Mouse (Mus musculus) spleen, postnatal 36 days (tissue): ENCODE measurements around the gene Mapk8ip2.
A peak's percentile ranks its signal among the peaks of the same experiment; 100 is the strongest.

ENCODE experiments used
- DNase-seq, 2 experiments: peaks; one replicate each; pipeline ENCODE4 v3.0.0; 2022; ENCODE audit warnings: low spot score in 2 of 2, mixed read lengths in 1 of 2

Mapk8ip2 gene

GRCm38 (mm10) chr15:89452906-89453864 lies 528 bp upstream of the Mapk8ip2 start:
- no peak for DNase-seq

GRCm38 (mm10) chr15:89454857-89455256 lies 1.1 kb downstream of the Mapk8ip2 start:
- DNase-seq = no peak

- no peak for DNase-seq
Measured at GRCm38 (mm10) chr15:89455642-89456041, 1.9 kb downstream of the Mapk8ip2 start.

- peak in 1 of 2 experiments; percentile 29 for DNase-seq
Measured at GRCm38 (mm10) chr15:89458942-89459341, 5.2 kb downstream of the Mapk8ip2 start.

GRCm38 (mm10) chr15:89459821-89460220 lies 6.1 kb downstream of the Mapk8ip2 start:
- DNase-seq = no peak

- no peak for DNase-seq
Measured at GRCm38 (mm10) chr15:89460298-89460697, 6.6 kb downstream of the Mapk8ip2 start.

GRCm38 (mm10) chr15:89461321-89461720 lies 7.6 kb downstream of the Mapk8ip2 start:
- DNase-seq = no peak

- no peak for DNase-seq
Measured at GRCm38 (mm10) chr15:89462176-89462575, 8.5 kb downstream of the Mapk8ip2 start.

GRCm38 (mm10) chr15:89463334-89464235 lies 9.9 kb downstream of the Mapk8ip2 start:
- DNase-seq = no peak

GRCm38 (mm10) chr15:89465052-89465451 lies 11.3 kb downstream of the Mapk8ip2 start:
- DNase-seq = no peak

GRCm38 (mm10) chr15:89468577-89468976 lies 14.9 kb downstream of the Mapk8ip2 start:
- no peak for DNase-seq

GRCm38 (mm10) chr15:89471476-89471875 lies 17.8 kb downstream of the Mapk8ip2 start:
- DNase-seq = no peak

- no peak for DNase-seq
Measured at GRCm38 (mm10) chr15:89473370-89473769, 19.7 kb downstream of the Mapk8ip2 start.

- DNase-seq = no peak
Measured at GRCm38 (mm10) chr15:89473921-89474320, 20.2 kb downstream of the Mapk8ip2 start.

GRCm38 (mm10) chr15:89474596-89475292 lies 21.0 kb downstream of the Mapk8ip2 start:
- no peak for DNase-seq

- DNase-seq = no peak
Measured at GRCm38 (mm10) chr15:89475293-89475600, 21.5 kb downstream of the Mapk8ip2 start.

GRCm38 (mm10) chr15:89475611-89476474 lies 22.1 kb downstream of the Mapk8ip2 start:
- peak; percentile 94 for DNase-seq

- no peak for DNase-seq
Measured at GRCm38 (mm10) chr15:89476475-89476815, 22.7 kb downstream of the Mapk8ip2 start.

- DNase-seq = no peak
Measured at GRCm38 (mm10) chr15:89477091-89477491, 23.4 kb downstream of the Mapk8ip2 start, which contains the start of gene Arsa. Arsa (minus strand) TSS chr15:89477425.

GRCm38 (mm10) chr15:89477806-89478205 lies 24.1 kb downstream of the Mapk8ip2 start:
- DNase-seq = no peak

- DNase-seq = no peak
Measured at GRCm38 (mm10) chr15:89478622-89479021, 24.9 kb downstream of the Mapk8ip2 start.
